Mouse (Mus musculus): ENCODE measurements at regions not wholly inside any gene's neighbourhood (a gene's known extent, or its start where the extent isn't known, plus 50 kb on each side); places are given as distances from the start of the nearest gene placed in this dataset.

DNA sequence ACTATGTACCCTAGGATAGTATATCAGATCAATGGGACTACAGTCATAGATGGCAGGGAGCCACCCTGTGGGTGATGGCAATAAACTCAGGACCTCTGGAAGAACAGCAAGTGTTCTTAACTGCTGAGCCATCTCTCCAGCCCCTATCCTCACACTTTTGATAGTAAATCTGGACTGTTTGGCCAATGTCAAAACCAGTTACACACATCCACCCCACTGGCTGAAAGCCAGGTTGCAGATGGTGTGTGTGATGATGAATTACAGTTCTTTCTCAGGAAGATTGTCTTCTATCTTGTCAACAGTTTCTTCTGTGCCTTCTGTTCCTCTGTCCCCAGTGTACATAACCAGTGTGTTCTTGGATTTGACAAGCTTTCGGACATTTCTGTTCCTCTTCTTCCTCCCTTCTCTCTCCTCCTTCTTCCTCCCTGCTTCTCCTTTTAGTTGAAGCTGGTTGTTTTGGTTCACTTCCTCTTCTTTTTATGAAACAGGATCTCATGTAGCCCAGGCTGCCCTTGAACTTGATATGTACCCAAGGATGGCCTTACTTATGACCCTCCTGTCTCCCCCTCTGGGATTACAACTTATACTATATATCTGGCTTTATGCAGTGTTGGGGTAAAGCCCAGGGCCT lies 143.3 kb upstream of the Eif4g2 start:
- no peak overlapping the region for H3K4me2 ChIP-seq
- no peak for ATAC-seq (replicated peaks)
- no peaks in the 10 kb centered on the region for H3K27me3 ChIP-seq (replicated peaks)
- no peaks in the 10 kb centered on the region for H3K36me3 ChIP-seq (replicated peaks)
- no peak overlapping the region for H3K4me3 ChIP-seq
- H3K27ac ChIP-seq, result no peak overlapping the region
- H3K9ac ChIP-seq, result no peak overlapping the region
- no peaks in the 10 kb centered on the region for H3K4me1 ChIP-seq
- H3K9me3 ChIP-seq, result no peaks in the 10 kb centered on the region
- 87% methylated on average over 1 of the region's 1 CpGs for WGBS

DNA sequence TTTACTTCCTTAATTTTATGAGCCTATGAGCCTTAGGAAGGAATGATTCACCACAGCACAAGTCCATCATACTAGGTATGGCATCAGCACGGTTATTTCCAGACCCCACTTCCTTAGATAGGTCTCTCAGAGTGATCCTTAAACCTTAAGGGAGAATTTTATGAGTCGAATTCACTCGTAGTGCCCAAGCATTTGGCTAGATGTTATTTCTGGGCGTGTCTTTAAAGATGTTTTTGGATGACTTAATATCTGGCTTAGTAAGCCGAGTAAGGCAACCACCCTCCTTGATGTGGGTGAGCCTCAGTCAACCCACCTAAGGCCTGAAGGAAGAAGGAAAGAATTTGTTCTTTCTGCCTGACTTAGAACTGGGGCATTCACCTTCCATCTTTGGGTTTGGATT lies 132.8 kb upstream of the Eif4g2 start:
- H3K36me3 ChIP-seq (replicated peaks), result no peaks in the 10 kb centered on the region
- H3K27me3 ChIP-seq (replicated peaks), result no peaks in the 10 kb centered on the region
- no peaks in the 10 kb centered on the region for H3K9me3 ChIP-seq
- H3K27ac ChIP-seq, result no peak overlapping the region
- no peak for ATAC-seq (replicated peaks)
- H3K4me1 ChIP-seq, result no peaks in the 10 kb centered on the region
- no peak overlapping the region for H3K4me2 ChIP-seq
- WGBS, result 87% methylated on average over 5 of the region's 5 CpGs
- H3K9ac ChIP-seq, result no peak overlapping the region
- H3K4me3 ChIP-seq, result no peak overlapping the region

DNA sequence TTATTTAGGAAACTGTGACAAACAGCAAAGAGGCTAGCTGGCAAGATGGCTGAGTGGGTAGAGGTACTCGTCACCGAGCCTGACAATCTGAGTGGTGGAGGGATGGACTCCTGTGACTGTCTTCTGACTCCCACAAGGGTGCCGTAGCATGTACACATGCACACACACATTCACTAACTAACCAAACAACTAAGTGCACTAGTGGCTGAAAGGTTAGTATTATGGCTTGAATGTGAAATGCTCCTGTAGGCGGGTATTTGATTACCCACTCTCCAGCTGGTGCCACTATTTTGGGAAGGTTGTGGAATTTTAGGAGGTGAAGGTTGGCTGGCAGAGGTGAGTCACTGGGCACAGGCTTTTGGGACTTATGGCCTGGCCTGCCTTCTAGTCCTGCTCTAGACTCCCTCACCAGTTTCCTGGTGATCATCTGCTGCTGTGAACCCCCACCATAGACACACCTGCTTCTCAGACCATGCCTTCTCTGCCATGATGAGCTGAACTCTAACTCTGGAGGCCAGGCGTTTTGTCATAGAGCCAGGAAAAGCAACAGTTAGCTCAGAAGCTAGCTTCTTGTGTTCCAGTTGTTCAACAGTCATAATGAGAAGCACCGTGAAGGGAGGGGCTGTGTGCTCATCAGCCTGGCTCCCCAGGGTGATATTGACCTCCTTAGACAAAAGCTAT lies 131.5 kb upstream of the Eif4g2 start:
- Histone ChIP-seq H3K27ac (no peak overlapping the region), H3K9ac (no peak overlapping the region), H3K4me2 (no peak overlapping the region), H3K4me3 (no peak overlapping the region), H3K9me3 (no peaks in the 10 kb centered on the region), H3K36me3 (replicated peaks) (no peaks in the 10 kb centered on the region), H3K4me1 (no peaks in the 10 kb centered on the region), H3K27me3 (replicated peaks) (no peaks in the 10 kb centered on the region)
- ATAC-seq (replicated peaks), result no peak
- WGBS, result 90% methylated on average over 6 of the region's 6 CpGs

DNA sequence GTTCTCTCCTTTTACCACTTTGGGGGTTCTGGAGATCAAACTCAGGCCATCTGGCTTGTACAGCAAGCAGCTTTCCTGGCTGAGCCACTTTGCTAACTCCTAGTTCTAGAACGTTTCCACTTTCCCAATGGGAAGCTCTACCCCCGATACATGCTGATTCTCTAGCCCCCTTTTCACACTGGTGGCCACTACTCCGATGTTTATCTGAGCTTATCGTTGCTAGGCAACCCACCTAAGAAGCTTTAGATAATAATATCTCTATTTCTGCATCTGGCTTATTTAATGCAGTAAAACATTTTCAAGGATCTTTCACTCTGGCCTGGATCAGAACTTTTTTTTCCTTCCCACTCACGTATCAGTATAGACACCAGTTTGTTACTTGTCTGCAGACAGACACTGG lies 129.4 kb upstream of the Eif4g2 start:
- no peak overlapping the region for H3K9ac ChIP-seq
- no peaks in the 10 kb centered on the region for H3K4me1 ChIP-seq
- 51% methylated on average over 5 of the region's 5 CpGs for WGBS
- ATAC-seq (replicated peaks), result no peak
- H3K27ac ChIP-seq, result no peak overlapping the region
- H3K4me3 ChIP-seq, result no peak overlapping the region
- H3K27me3 ChIP-seq (replicated peaks), result no peaks in the 10 kb centered on the region
- no peaks in the 10 kb centered on the region for H3K36me3 ChIP-seq (replicated peaks)
- no peaks in the 10 kb centered on the region for H3K9me3 ChIP-seq
- H3K4me2 ChIP-seq, result no peak overlapping the region

DNA sequence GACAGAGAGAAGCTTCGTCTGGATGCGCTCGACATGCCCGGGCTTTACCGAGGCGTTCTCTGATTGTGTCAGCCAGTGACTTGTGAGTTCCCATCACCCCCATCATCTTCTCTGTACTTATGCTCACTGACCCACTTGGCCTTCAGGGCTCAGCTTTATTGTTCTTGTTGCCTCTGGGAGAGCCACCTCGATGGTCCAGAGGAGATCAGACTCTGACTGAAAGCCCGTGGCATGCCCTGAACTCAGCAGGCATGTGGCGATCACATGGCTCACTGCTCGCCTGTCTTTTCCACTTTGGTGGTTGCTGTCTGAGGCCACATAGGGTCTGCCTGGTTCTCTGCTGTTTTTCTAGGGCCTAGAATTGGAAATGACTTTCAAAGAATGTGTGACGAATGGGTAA lies 128.8 kb upstream of the Eif4g2 start:
- H3K36me3 ChIP-seq (replicated peaks), result no peaks in the 10 kb centered on the region
- no peak overlapping the region for H3K27ac ChIP-seq
- no peak overlapping the region for H3K4me2 ChIP-seq
- H3K4me3 ChIP-seq, result no peak overlapping the region
- 58% methylated on average over 11 of the region's 11 CpGs for WGBS
- ATAC-seq (replicated peaks), result no peak
- no peaks in the 10 kb centered on the region for H3K4me1 ChIP-seq
- H3K27me3 ChIP-seq (replicated peaks), result no peaks in the 10 kb centered on the region
- H3K9me3 ChIP-seq, result no peaks in the 10 kb centered on the region
- no peak overlapping the region for H3K9ac ChIP-seq

DNA sequence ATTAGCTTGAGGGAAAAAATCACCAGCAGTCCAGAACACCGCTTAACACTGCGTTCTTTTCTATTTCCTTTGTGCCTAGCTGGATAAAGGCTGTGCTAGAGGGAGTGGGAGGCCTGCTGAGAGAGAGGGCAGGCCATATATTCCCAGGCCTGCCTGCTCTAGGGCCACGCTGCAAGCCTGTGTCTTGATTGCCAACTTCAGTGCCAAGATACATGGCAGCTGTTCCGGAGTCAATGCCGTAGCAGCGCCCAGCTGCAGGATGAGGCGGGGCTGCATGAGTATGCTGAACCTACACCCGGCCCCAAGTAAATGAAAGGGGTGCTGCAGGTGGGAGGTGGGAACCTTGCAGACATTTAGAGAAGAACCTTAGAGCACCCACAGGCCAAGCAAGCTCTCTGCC lies 127.5 kb upstream of the Eif4g2 start:
- no peaks in the 10 kb centered on the region for H3K27me3 ChIP-seq (replicated peaks)
- WGBS, result 78% methylated on average over 8 of the region's 8 CpGs
- no peak for ATAC-seq (replicated peaks)
- no peak overlapping the region for H3K4me2 ChIP-seq
- no peak overlapping the region for H3K27ac ChIP-seq
- H3K4me1 ChIP-seq, result no peaks in the 10 kb centered on the region
- H3K9me3 ChIP-seq, result no peaks in the 10 kb centered on the region
- no peak overlapping the region for H3K9ac ChIP-seq
- H3K36me3 ChIP-seq (replicated peaks), result no peaks in the 10 kb centered on the region
- no peak overlapping the region for H3K4me3 ChIP-seq

DNA sequence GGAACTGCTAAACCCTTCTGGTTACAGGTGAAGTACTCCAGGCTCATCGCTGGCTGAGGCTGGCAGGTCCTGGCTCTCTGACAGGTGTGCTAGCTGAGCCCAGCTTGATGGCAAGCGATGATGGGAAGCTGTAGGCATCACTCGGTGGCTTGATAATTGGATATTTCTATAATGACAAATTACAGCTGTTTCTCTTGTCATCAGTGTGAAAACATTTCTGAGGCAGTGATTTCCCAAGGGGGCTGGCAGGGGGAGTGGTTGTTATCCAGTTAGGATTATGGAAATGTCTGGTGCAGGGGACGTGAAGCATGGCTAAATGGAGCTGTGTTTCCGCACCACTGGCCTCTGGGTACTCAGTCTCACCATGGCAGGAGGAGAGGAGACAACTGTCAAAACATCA lies 123.0 kb upstream of the Eif4g2 start:
- H3K9ac ChIP-seq, result no peak overlapping the region
- H3K9me3 ChIP-seq, result no peaks in the 10 kb centered on the region
- 43% methylated on average over 5 of the region's 5 CpGs for WGBS
- no peaks in the 10 kb centered on the region for H3K36me3 ChIP-seq (replicated peaks)
- H3K27ac ChIP-seq, result no peak overlapping the region
- no peaks in the 10 kb centered on the region for H3K27me3 ChIP-seq (replicated peaks)
- no peak for ATAC-seq (replicated peaks)
- H3K4me2 ChIP-seq, result no peak overlapping the region
- H3K4me1 ChIP-seq, result no peaks in the 10 kb centered on the region
- no peak overlapping the region for H3K4me3 ChIP-seq

DNA sequence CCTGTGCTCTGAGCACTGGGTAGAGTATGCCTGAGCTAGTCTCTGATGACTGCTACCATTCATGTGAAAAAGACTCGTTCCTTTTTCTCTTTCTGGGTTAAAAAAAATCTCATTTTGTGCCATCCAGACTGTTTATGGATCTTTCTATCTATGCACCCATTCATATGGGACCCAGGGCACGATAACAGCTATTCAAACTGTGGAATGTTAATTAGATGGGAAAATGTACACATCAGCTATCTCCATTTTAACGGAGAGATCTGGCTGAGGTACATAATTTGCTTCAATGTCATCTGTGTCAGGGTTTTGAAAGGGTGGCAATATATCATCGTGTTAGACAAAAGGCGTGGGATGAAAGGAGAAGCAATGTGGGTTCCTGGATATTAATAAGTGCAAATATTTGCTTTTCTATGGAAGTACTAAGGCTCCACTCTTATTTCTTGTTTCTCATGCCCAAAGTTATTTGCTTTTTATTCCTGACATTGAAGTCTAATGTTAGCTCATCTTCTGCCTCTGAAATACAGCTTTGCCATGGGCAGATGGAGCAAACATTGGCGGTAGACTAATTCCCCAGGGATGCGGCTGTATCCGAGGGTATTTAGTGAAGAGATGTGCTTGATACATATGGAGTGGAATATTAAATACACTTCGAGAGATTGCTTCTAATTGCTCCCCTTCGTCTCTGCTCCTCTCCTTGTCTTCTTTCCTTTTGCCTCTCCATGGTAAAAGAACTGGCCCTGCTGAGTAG lies 116.0 kb upstream of the Eif4g2 start:
- no peak for ATAC-seq (replicated peaks)

DNA sequence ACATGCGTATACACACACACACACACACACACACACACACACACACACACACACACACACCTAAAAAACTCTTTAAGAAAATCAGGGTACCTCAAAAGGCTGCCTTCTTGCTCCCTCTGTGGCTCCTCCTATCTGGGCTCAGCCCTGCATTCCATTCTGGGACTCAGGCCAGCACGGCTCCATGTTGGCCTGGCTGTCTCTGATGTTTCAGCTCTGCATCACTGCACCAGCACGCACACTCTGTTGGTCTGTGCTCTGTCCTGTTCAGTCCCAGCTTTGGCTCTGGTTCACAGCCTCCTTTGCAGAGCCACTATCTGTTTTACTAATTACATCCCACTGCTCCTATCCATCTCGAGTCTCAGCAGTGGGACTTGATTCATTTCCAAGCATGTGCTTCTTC lies 108.8 kb upstream of the Eif4g2 start:
- 51% methylated on average over 4 of the region's 4 CpGs for WGBS
- Histone ChIP-seq H3K9ac (no peak overlapping the region), H3K4me1 (no peaks in the 10 kb centered on the region), H3K36me3 (replicated peaks) (no peaks in the 10 kb centered on the region), H3K9me3 (no peaks in the 10 kb centered on the region), H3K27me3 (replicated peaks) (no peaks in the 10 kb centered on the region; the same call in 1 of the 2 replicates), H3K4me3 (no peak overlapping the region), H3K4me2 (no peak overlapping the region), H3K27ac (no peak overlapping the region)
- ATAC-seq (replicated peaks), result peak; percentile 63; the same call in 1 of the 2 replicates

More for the DNA sequence above, 116.0 kb upstream of the Eif4g2 start:
- H3K27me3 ChIP-seq (replicated peaks), result no peaks in the 10 kb centered on the region
- peaks cover 10% of the 10 kb centered on the region; the same call in 1 of the 2 replicates for H3K4me1 ChIP-seq
- H3K27ac ChIP-seq, result 0 out of 2 replicates have a peak overlapping the region, but pooled peaks have one; percentile 2
- H3K9ac ChIP-seq, result no peak overlapping the region
- no peak overlapping the region for H3K4me2 ChIP-seq
- no peaks in the 10 kb centered on the region for H3K36me3 ChIP-seq (replicated peaks)
- H3K9me3 ChIP-seq, result no peaks in the 10 kb centered on the region
- WGBS, result 51% methylated on average over 10 of the region's 10 CpGs
- no peak overlapping the region for H3K4me3 ChIP-seq

DNA sequence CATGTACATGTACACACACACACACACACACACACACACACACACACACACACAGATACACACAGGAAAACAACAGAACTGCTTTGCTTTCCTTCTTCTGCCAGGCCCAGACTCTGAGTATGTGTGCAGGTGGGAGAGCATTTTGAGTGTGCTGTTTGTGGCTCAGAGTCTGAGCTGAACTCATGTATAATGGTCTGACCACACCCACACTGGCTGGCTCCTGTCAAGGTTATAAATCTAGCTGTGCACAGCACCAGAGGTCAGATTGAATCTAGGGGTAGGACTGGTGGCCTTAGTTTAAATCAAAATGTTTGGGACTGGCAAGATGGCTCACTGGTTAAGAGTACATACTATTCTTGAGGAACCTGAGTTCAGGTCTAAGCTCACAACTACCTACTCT lies 108.4 kb upstream of the Eif4g2 start:
- H3K9me3 ChIP-seq, result no peaks in the 10 kb centered on the region
- H3K27ac ChIP-seq, result no peak overlapping the region
- no peak for ATAC-seq (replicated peaks)
- H3K36me3 ChIP-seq (replicated peaks), result no peaks in the 10 kb centered on the region
- H3K4me3 ChIP-seq, result no peak overlapping the region
- H3K27me3 ChIP-seq (replicated peaks), result no peaks in the 10 kb centered on the region; the same call in 1 of the 2 replicates
- no peak overlapping the region for H3K4me2 ChIP-seq
- no peaks in the 10 kb centered on the region for H3K4me1 ChIP-seq
- H3K9ac ChIP-seq, result no peak overlapping the region

DNA sequence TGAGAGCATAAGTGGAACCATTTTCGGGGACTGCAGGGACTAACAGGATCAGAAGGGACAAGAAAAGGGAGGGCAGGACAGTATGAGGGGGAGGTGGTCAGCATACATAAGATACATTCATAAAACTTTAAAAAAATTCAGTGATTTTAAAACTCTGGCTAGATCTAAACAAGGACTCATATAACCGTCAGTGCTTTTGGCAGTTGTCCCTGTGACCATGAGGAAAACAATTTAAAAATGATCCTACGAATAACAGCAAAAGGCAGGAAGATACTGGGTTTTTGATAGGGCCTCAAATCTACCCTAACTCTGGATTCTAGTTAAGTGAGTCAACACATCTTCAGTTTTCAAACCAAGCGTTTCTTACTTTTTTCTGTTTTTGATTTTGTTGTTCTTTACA lies 106.9 kb upstream of the Eif4g2 start:
- Histone ChIP-seq H3K9ac (no peak overlapping the region), H3K27me3 (replicated peaks) (no peaks in the 10 kb centered on the region; the same call in 1 of the 2 replicates), H3K9me3 (no peaks in the 10 kb centered on the region), H3K4me1 (no peaks in the 10 kb centered on the region), H3K4me2 (no peak overlapping the region), H3K27ac (no peak overlapping the region), H3K36me3 (replicated peaks) (no peaks in the 10 kb centered on the region), H3K4me3 (no peak overlapping the region)
- no peak for ATAC-seq (replicated peaks)
- 94% methylated on average over 4 of the region's 4 CpGs for WGBS

DNA sequence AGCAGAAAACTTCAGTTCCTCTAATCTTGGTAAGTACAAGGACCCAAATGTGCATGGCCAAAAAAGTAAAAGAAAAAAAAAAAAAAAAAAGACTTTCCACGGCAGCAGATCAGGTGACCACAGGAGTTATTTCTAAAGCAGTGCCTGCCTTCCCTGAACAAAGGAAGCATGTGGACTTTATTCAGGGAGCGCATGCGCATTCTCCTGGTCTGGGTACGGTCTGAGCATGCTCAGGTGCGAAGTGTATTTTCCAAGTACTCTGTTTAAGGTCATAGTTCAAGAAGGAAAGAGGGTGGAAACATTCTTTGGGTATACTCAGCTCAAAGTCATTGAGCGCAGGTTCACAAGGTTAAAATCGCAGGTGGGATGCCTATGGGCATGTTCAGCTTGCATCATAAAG lies 103.1 kb upstream of the Eif4g2 start:
- whole genome bisulfite sequencing, result 89% methylated on average over 7 of the region's 7 CpGs
- H3K4me3 ChIP-seq, result no peak overlapping the region

More for the DNA sequence above, 103.1 kb upstream of the Eif4g2 start:
- Histone ChIP-seq H3K27ac (no peak overlapping the region), H3K4me2 (no peak overlapping the region), H3K9ac (no peak overlapping the region), H3K36me3 (replicated peaks) (no peaks in the 10 kb centered on the region), H3K4me1 (0 out of 2 replicates have a peak, but pooled peaks cover 2% of the 10 kb centered on the region), H3K27me3 (replicated peaks) (no peaks in the 10 kb centered on the region), H3K9me3 (no peaks in the 10 kb centered on the region)
- no peak for ATAC-seq (replicated peaks)

All from midbrain, embryonic 15.5 days (tissue).